Mouse (Mus musculus): ENCODE results near the gene Vps53. TPM values are rescaled to one million over a fixed set of nuclear protein-coding genes. Genes with fewer than 3 reads are reported as not detected.

Vps53 gene
- polyA plus RNA-seq, 1 experiment from 2014 or later, result 28.5 TPM

DNA sequence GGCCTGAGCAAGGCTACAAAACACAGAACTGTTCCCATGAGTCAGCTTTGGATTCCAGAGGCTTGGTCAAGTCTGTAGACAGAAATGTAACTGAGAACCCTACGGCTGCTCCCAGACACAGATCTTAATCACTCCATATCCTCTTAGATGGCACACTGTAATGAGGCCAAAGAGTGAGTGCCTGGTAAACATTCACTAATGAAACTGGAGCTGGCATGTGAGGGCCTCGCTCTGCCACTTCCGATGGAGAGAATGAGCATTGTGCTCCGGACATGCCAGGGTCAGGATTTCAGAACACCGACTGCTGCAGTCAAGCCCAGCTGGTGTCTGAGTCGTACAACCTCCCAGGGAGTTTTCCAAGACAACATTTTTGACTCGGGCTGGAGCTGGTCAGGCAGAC lies 119.5 kb downstream of the Vps53 start:
- Histone ChIP-seq H3K4me1 (ENCODE audit: insufficient read depth, low read depth, low read length) (peaks cover 12% of the 10 kb centered on the region; the same call in 1 of the 2 replicates), H3K4me3 (ENCODE audit: low read depth, low read length) (no peak overlapping the region), H3K4me2 (replicated peaks; ENCODE audit: low read depth, low read length) (no peak overlapping the region), H3K27me3 (replicated peaks; ENCODE audit: insufficient read depth, low read length) (no peaks in the 10 kb centered on the region), H3K9me3 (ENCODE audit: low read length) (no peaks in the 10 kb centered on the region), H3K9ac (replicated peaks; ENCODE audit: low read depth) (no peak overlapping the region), H3K27ac (ENCODE audit: low read length) (peak overlapping the region; percentile 68), H3K36me3 (ENCODE audit: insufficient read depth, low read length) (no peaks in the 10 kb centered on the region)
- TF ChIP-seq EP300 (IDR thresholded peaks at IDR 0.05) (peak; percentile 64), CTCF (IDR thresholded peaks at IDR 0.05) (no peak)
- ATAC-seq (peak; percentile 88), DNase-seq (ENCODE audit: low spot score) (peak; percentile 67)
- 16% methylated on average over 7 of the region's 7 CpGs for WGBS

DNA sequence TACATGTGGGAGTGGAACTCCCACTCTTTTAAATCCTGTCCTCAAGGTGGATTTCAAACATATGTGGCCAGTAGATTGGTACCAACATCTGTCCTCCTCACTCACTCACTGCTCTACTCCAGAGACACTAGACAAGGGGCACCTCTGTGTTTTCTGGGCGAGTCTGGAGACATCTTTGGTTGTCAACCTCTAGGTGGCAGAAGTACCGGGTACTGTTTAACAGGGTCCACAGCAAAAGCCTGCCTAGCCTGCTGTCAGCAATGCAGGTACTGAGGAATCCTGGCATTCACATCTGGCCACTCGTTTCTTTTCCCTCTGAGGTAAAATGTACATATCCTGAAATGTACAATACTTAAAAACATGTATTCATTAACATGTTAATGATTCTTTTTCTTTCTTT lies 123.0 kb downstream of the Vps53 start:
- DNase-seq (ENCODE audit: low spot score), result peak; percentile 41
- Histone ChIP-seq H3K4me2 (replicated peaks; ENCODE audit: low read depth, low read length) (no peak overlapping the region), H3K4me3 (ENCODE audit: low read depth, low read length) (no peak overlapping the region), H3K27ac (ENCODE audit: low read length) (no peak overlapping the region), H3K27me3 (replicated peaks; ENCODE audit: insufficient read depth, low read length) (no peaks in the 10 kb centered on the region), H3K36me3 (ENCODE audit: insufficient read depth, low read length) (no peaks in the 10 kb centered on the region), H3K9me3 (ENCODE audit: low read length) (no peaks in the 10 kb centered on the region), H3K9ac (replicated peaks; ENCODE audit: low read depth) (no peak overlapping the region), H3K4me1 (ENCODE audit: insufficient read depth, low read depth, low read length) (peaks cover 12% of the 10 kb centered on the region; the same call in 1 of the 2 replicates)
- 26% methylated on average over 3 of the region's 3 CpGs for WGBS
- TF ChIP-seq EP300 (IDR thresholded peaks at IDR 0.05) (no peak), CTCF (IDR thresholded peaks at IDR 0.05) (peak; percentile 44)
- ATAC-seq, result no peak

- Histone ChIP-seq H3K9me3 (ENCODE audit: low read length) (no peaks in the 10 kb centered on the region), H3K27me3 (replicated peaks; ENCODE audit: insufficient read depth, low read length) (no peaks in the 10 kb centered on the region), H3K36me3 (ENCODE audit: insufficient read depth, low read length) (no peaks in the 10 kb centered on the region), H3K4me2 (replicated peaks; ENCODE audit: low read depth, low read length) (no peak overlapping the region), H3K4me3 (ENCODE audit: low read depth, low read length) (no peak overlapping the region), H3K4me1 (ENCODE audit: insufficient read depth, low read depth, low read length) (no peaks in the 10 kb centered on the region), H3K9ac (replicated peaks; ENCODE audit: low read depth) (no peak overlapping the region), H3K27ac (ENCODE audit: low read length) (no peak overlapping the region)
- DNase-seq (ENCODE audit: low spot score) (no peak), ATAC-seq (no peak)
- WGBS, result 84% methylated on average over 5 of the region's 5 CpGs
- TF ChIP-seq EP300 (IDR thresholded peaks at IDR 0.05), result no peak
- no peak for TF ChIP-seq CTCF (IDR thresholded peaks at IDR 0.05)
Measured at GRCm38 (mm10) chr11:76052496-76052895, 127.0 kb downstream of the Vps53 start.

- DNase-seq (ENCODE audit: low spot score) (peak; percentile 77), ATAC-seq (peak; percentile 87)
- Histone ChIP-seq H3K27me3 (replicated peaks; ENCODE audit: insufficient read depth, low read length) (no peaks in the 10 kb centered on the region), H3K27ac (ENCODE audit: low read length) (no peak overlapping the region), H3K4me3 (ENCODE audit: low read depth, low read length) (no peak overlapping the region), H3K36me3 (ENCODE audit: insufficient read depth, low read length) (0 out of 2 replicates have a peak, but pooled peaks cover under 1% of the 10 kb centered on the region), H3K4me1 (ENCODE audit: insufficient read depth, low read depth, low read length) (no peaks in the 10 kb centered on the region), H3K4me2 (replicated peaks; ENCODE audit: low read depth, low read length) (no peak overlapping the region), H3K9me3 (ENCODE audit: low read length) (no peaks in the 10 kb centered on the region), H3K9ac (replicated peaks; ENCODE audit: low read depth) (no peak overlapping the region)
- WGBS, result 40% methylated on average over 5 of the region's 5 CpGs
- peak; percentile 18; the same call in 1 of the 2 replicates for TF ChIP-seq EP300 (IDR thresholded peaks at IDR 0.05)
- no peak for TF ChIP-seq CTCF (IDR thresholded peaks at IDR 0.05)
Measured at GRCm38 (mm10) chr11:76050967-76051512, 128.4 kb downstream of the Vps53 start.

DNA sequence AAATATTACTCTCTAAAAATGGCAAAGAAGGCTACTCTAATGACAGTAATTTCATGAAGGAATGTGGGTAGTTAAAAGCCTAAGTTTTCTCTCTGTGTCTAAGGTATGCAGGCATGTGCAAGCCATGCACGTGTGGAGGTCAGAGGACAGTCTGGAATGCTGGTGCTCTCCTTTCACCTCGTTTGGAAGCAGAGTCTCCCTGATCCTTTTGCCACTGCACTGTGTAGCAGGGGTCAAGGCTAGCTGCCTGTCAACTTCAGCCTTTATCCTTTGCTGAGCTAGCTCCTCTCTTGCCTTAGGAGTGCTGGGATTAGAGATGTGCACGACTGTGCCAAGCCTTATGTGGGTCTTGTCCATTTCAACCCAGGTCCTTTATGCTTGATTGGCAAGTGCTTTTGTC lies 128.9 kb downstream of the Vps53 start:
- no peak for DNase-seq (ENCODE audit: low spot score)
- Histone ChIP-seq H3K27ac (ENCODE audit: low read length) (no peak overlapping the region), H3K9me3 (ENCODE audit: low read length) (no peaks in the 10 kb centered on the region), H3K4me2 (replicated peaks; ENCODE audit: low read depth, low read length) (no peak overlapping the region), H3K4me1 (ENCODE audit: insufficient read depth, low read depth, low read length) (no peaks in the 10 kb centered on the region), H3K27me3 (replicated peaks; ENCODE audit: insufficient read depth, low read length) (no peaks in the 10 kb centered on the region), H3K36me3 (ENCODE audit: insufficient read depth, low read length) (0 out of 2 replicates have a peak, but pooled peaks cover 4% of the 10 kb centered on the region), H3K4me3 (ENCODE audit: low read depth, low read length) (no peak overlapping the region), H3K9ac (replicated peaks; ENCODE audit: low read depth) (no peak overlapping the region)
- WGBS, result 37% methylated on average over 3 of the region's 3 CpGs
- no peak for ATAC-seq
- no peak for TF ChIP-seq EP300 (IDR thresholded peaks at IDR 0.05)
- TF ChIP-seq CTCF (IDR thresholded peaks at IDR 0.05), result no peak

DNA sequence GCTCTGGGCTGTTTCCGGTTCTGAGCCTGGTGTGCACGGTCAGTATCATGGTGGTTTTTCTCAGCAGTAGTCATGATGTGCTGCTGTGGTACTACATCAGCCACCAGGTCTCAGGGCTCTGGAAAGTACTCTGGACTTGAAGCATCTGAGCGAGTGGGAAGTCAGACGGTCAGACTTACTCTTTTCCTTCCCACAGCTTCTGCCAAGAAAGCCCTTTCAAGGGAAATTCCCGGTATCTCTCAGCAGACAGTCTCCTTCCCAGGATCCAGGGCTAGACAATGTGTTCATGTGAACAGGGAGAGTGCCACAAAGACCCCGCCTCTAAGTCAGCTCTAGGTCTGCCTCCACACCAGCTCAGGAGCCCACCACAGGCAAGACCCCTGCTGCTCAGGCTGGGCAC lies 134.1 kb downstream of the Vps53 start:
- no peak for TF ChIP-seq CTCF (IDR thresholded peaks at IDR 0.05)
- no peak for TF ChIP-seq EP300 (IDR thresholded peaks at IDR 0.05)
- Histone ChIP-seq H3K4me2 (replicated peaks; ENCODE audit: low read depth, low read length) (no peak overlapping the region), H3K4me1 (ENCODE audit: insufficient read depth, low read depth, low read length) (peaks cover 3% of the 10 kb centered on the region; the same call in 1 of the 2 replicates), H3K27me3 (replicated peaks; ENCODE audit: insufficient read depth, low read length) (no peaks in the 10 kb centered on the region), H3K4me3 (ENCODE audit: low read depth, low read length) (no peak overlapping the region), H3K9me3 (ENCODE audit: low read length) (no peaks in the 10 kb centered on the region), H3K36me3 (ENCODE audit: insufficient read depth, low read length) (0 out of 2 replicates have a peak, but pooled peaks cover 4% of the 10 kb centered on the region), H3K27ac (ENCODE audit: low read length) (no peak overlapping the region), H3K9ac (replicated peaks; ENCODE audit: low read depth) (no peak overlapping the region)
- DNase-seq (ENCODE audit: low spot score), result no peak
- WGBS, result 62% methylated on average over 6 of the region's 6 CpGs
- ATAC-seq, result no peak
